Mouse (Mus musculus) bone marrow, adult 2 months (tissue): Measurements from ENCODE around the gene Klk8. TPM values are rescaled to one million over a fixed set of nuclear protein-coding genes. Genes with fewer than 3 reads are reported as not detected.

Experiments used
- H3K27ac ChIP-seq: fragments of 200-500 bp; 2 replicates; pipeline ENCODE4 v1.5.1; 2012; ENCODE audit warnings: low read depth, mild to moderate bottlenecking, control low read depth, inconsistent platforms, low read length; ENCODE audit not compliant: control insufficient read depth, poor library complexity, insufficient read depth
- H3K4me1 ChIP-seq: fragments of 200-500 bp; 2 replicates; pipeline ENCODE4 v1.6.1; 2011; ENCODE audit warnings: low read length; ENCODE audit not compliant: control insufficient read depth, insufficient read depth
- H3K4me3 ChIP-seq: fragments of 200-500 bp; replicated peaks from 2 replicates; pipeline ENCODE3; 2011; ENCODE audit warnings: mild to moderate bottlenecking, low read depth, low read length, control low read depth; ENCODE audit not compliant: control insufficient read depth
- CTCF ChIP-seq: fragments of 200-500 bp; IDR thresholded peaks from 2 replicates; pipeline ENCODE4 v1.5.1; 2011; ENCODE audit warnings: low read length, control low read depth; ENCODE audit not compliant: control insufficient read depth, insufficient read depth
- POLR2A ChIP-seq: fragments of 200-500 bp; IDR thresholded peaks from 2 replicates; pipeline ENCODE4 v1.6.1; 2011; ENCODE audit warnings: low read depth, mild to moderate bottlenecking, control low read depth, low read length, borderline replicate concordance; ENCODE audit not compliant: control insufficient read depth
- WGBS: fragments of 180-500 bp; shearing (Covaris S2); methylation state at CpG from one replicate; pipeline ENCODE4 v1.1.7; 2018; 5-methylcytosine and 5-hydroxymethylcytosine counted together
- polyA plus RNA-seq: library from polyadenylated mRNA; stranded (reverse); fragments of >200 nt; gene quantifications from 2 replicates; pipeline ENCODE4 v1.2.4, GENCODE M21; 2011; ENCODE audit warnings: low replicate concordance; ENCODE audit not compliant: missing spikeins, insufficient read depth, insufficient read length

Klk8 gene
- polyA plus RNA-seq, 1 experiment, result 2.3 TPM

DNA sequence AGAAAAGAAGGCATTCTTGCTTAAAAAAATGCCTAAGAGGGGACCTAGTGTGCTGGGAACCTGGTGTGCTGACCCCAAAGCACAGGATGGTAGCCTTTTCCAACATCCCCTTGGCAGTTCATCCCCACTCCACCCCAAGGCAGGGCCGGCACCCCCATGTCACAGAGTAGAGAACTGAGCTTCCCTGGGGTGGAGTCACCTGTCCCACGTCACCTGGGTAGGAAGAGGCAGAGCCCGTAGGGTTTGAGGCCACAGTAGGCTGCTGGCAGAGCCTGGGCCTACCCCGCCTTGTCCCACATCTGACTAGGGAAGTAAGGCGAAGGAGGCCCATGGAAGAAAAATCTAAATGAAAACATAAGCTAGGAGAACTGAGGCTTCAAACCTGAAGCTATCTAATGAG, 23.0 kb upstream of the Klk8 start, which contains the start of gene Klk11:
Gene Klk11 (plus strand): TSS at position 241 of the 400 bp plus-strand sequence.
- WGBS, result 74% methylated on average over 5 of the region's 5 CpGs
- Histone ChIP-seq H3K4me3 (no peak within 1 kb of the TSS), H3K4me1 (no peaks in the 10 kb centered on the region), H3K27ac (no peak within 1 kb of the TSS)
- no peak for TF ChIP-seq CTCF
- no peak for TF ChIP-seq POLR2A

DNA sequence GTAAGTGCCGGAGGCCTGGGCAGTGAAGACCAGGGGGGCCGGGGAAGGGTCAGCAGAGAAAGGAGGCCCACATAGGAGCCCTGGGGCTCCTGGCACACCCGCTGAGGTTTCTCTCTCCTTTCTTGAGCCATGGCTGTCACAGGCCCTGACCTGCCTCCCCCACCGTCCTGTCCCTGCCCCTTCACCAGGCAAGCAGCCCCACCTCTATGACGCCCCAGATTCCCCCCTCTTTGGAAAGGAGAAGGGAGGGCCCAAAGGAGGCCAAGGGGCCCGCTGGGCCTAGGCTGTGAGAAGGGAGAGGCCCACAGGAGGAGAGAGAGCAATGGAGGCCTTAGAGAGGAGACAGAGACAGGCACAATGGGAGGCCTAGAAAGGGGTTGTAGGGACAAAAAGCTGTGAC, 22.6 kb upstream of the Klk8 start:
- Histone ChIP-seq H3K27ac (no peak overlapping the region), H3K4me1 (no peaks in the 10 kb centered on the region), H3K4me3 (no peak overlapping the region)
- WGBS, result 74% methylated on average over 6 of the region's 6 CpGs
- TF ChIP-seq POLR2A, result no peak
- no peak for TF ChIP-seq CTCF

- Histone ChIP-seq H3K4me1 (no peaks in the 10 kb centered on the region), H3K27ac (no peak overlapping the region), H3K4me3 (no peak overlapping the region)
- no peak for TF ChIP-seq CTCF
- 74% methylated on average over 7 of the region's 7 CpGs for WGBS
Observed at GRCm38 (mm10) chr7:43775311-43776057, 21.9 kb upstream of the Klk8 start.

- WGBS, result 82% methylated on average over 5 of the region's 5 CpGs
- TF ChIP-seq POLR2A (no peak), CTCF (no peak)
- H3K4me3 ChIP-seq, result no peak overlapping the region
- no peak overlapping the region for H3K27ac ChIP-seq
- no peaks in the 10 kb centered on the region for H3K4me1 ChIP-seq
Observed at GRCm38 (mm10) chr7:43776506-43776905, 20.9 kb upstream of the Klk8 start.

GRCm38 (mm10) chr7:43777423-43777822, 20.0 kb upstream of the Klk8 start:
- no peaks in the 10 kb centered on the region for H3K4me1 ChIP-seq
- TF ChIP-seq CTCF, result no peak
- no peak for TF ChIP-seq POLR2A
- H3K27ac ChIP-seq, result no peak overlapping the region
- 80% methylated on average over 12 of the region's 12 CpGs for WGBS
- no peak overlapping the region for H3K4me3 ChIP-seq

DNA sequence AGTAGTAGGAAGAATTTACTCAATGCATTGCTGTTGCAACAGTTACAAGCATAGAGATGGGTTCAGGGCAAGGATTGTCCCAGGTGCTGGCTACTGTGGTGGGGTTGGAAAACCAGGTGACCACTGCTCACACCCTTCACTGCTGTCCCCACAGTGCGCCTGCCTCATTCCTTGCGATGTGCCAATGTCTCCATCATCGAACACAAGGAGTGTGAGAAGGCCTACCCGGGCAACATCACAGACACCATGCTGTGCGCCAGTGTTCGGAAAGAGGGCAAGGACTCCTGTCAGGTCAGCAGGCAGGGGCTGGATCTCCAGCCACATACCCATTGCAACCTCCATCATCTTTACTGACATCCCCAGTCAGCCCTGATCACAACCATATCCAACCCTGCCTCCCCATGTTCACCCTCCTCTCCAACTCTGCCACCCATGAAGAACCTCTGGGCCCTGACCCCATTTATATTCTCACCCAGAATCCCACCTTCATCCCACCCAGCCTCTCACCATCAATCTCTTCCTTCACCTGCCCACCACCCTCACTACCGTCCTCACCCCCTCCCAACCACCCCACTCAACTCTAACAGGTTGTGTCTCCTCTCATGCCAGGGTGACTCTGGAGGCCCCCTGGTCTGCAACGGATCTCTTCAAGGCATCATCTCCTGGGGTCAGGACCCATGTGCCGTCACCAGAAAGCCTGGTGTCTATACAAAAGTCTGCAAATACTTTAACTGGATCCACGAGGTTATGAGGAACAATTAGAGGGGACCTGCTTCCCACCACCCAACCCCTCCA, 19.0 kb upstream of the Klk8 start:
- Histone ChIP-seq H3K27ac (no peak overlapping the region), H3K4me3 (no peak overlapping the region), H3K4me1 (no peaks in the 10 kb centered on the region)
- WGBS, result 76% methylated on average over 10 of the region's 10 CpGs
- TF ChIP-seq POLR2A, result no peak
- no peak for TF ChIP-seq CTCF

DNA sequence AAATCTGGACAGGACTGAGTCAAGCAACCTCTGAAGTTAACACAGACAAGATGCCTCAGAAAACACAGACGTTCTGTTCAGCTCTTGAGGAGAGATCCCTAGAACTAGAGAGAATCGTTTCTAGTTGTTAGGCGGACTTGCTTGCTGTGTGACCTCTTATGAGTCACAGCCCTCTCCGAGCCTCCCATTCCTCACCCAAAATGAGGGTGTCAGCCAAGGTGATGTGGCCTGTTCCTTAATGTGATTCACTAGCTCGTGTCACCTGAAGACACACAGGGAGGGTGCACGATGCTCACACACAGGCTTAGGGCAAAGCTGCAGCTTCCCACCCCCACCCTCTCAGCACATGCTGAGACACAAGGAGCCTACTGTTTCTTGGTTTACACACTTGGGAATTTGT, 17.1 kb upstream of the Klk8 start:
- Histone ChIP-seq H3K27ac (no peak overlapping the region), H3K4me1 (no peaks in the 10 kb centered on the region), H3K4me3 (no peak overlapping the region)
- no peak for TF ChIP-seq POLR2A
- WGBS, result 60% methylated on average over 6 of the region's 6 CpGs

DNA sequence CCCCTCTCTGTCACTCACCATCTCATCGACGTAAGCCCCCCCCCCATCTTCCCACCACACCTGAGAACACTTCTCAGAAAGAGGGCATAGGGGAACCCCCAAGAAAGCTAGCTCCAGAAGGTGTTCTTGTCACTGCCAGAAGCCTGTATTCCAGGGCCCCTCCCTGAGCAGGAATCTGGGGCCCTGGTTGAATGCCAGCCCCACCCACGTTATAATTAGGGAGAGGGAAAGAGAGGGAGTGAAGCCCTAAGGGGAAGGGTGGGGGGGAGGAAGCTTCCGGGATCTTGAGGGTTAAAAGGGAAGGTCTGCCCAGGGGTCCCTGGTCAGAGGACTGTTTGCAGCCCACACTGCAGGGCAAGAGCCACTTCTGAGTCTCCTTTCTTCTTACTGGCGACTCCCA, 16.6 kb upstream of the Klk8 start, which contains the start of gene Klk10:
Gene Klk10 (plus strand): TSS at position 290 of the 400 bp plus-strand sequence.
- Histone ChIP-seq H3K27ac (no peak within 1 kb of the TSS), H3K4me3 (no peak within 1 kb of the TSS), H3K4me1 (no peaks in the 10 kb centered on the region)
- TF ChIP-seq CTCF (no peak), POLR2A (no peak)
- 32% methylated on average over 5 of the region's 5 CpGs for WGBS

DNA sequence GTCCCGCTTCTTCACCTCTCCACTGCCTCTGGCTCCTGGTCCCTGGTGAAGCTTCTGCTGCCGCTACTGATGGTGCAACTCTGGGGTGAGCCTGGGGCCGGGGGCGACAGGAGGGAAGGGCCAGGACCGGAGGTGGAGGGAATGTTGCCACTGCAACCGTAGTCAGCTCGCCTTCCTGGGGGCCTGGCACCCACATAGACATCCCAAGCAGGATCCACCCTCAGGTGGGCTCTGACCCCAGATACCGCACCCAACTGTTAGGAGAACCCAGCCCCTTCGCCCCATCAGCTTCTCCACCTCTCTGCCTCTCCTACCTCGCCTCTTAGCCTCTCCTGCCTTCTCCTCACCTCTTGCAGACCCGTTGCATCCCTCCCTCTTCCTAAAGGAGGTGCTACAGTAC, 15.8 kb upstream of the Klk8 start:
- WGBS, result 79% methylated on average over 11 of the region's 11 CpGs
- Histone ChIP-seq H3K4me1 (no peaks in the 10 kb centered on the region), H3K27ac (no peak overlapping the region), H3K4me3 (no peak overlapping the region)
- TF ChIP-seq POLR2A (no peak), CTCF (no peak)
